Mouse (Mus musculus) E14TG2a.4 (cell line): ENCODE measurements around the gene Mylk4.

Source experiments
- H3K27me3 ChIP-seq: 2 replicates; pipeline ENCODE4 v1.6.1; 2014; ENCODE audit warnings: low read length, control low read depth; ENCODE audit not compliant: insufficient read depth
- H3K36me3 ChIP-seq: 2 replicates; pipeline ENCODE4 v1.6.1; 2014; ENCODE audit warnings: low read length, control low read depth; ENCODE audit not compliant: insufficient read depth
- H3K4me1 ChIP-seq: replicated peaks from 2 replicates; pipeline ENCODE4 v1.6.1; 2014; ENCODE audit warnings: low read depth, low read length, control low read depth
- H3K4me3 ChIP-seq: replicated peaks from 2 replicates; pipeline ENCODE4 v1.5.1; 2014; ENCODE audit warnings: mild to moderate bottlenecking, low read length
- H3K9me3 ChIP-seq: 2 replicates; pipeline ENCODE4 v1.6.1; 2014; ENCODE audit warnings: low read length, control low read depth
- CTCF ChIP-seq: conservative IDR thresholded peaks from 2 replicates; pipeline ENCODE4 v1.5.1; 2014; ENCODE audit warnings: low read length
- NANOG ChIP-seq: IDR thresholded peaks from 2 replicates; pipeline ENCODE4 v1.6.1; 2014; ENCODE audit warnings: borderline replicate concordance, low read length, mixed read lengths
- POU5F1 ChIP-seq: IDR thresholded peaks from 2 replicates; pipeline ENCODE4 v1.6.1; 2014; ENCODE audit warnings: low read length, borderline replicate concordance

Mylk4 gene

DNA sequence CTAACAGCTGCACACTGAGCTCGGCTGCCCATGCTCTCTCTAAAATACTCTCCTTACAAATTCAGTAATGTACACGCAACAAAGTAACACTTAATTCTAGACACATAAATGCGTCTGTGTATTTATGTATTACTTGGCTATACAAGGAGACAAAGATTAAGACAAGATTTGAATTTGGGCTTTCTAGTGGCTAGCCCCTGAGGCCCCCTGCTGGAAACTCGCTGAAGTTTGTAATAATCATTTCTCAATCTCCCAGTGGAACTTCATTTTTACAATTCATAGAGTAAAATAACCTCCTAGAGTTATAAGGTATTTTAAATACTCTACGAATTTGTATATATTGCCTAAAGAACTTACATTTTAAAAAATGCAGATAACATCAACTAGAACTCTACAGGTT is 699 bp downstream of the Mylk4 start:
- no peaks in the 10 kb centered on the region for H3K9me3 ChIP-seq
- H3K4me1 ChIP-seq, result no peaks in the 10 kb centered on the region
- no peaks in the 10 kb centered on the region for H3K36me3 ChIP-seq
- TF ChIP-seq CTCF, result peak; percentile 16; the same call in 1 of the 2 replicates
- TF ChIP-seq POU5F1, result no peak
- H3K4me3 ChIP-seq, result no peak overlapping the region
- H3K27me3 ChIP-seq, result peaks cover 2% of the 10 kb centered on the region; the same call in 1 of the 2 replicates

DNA sequence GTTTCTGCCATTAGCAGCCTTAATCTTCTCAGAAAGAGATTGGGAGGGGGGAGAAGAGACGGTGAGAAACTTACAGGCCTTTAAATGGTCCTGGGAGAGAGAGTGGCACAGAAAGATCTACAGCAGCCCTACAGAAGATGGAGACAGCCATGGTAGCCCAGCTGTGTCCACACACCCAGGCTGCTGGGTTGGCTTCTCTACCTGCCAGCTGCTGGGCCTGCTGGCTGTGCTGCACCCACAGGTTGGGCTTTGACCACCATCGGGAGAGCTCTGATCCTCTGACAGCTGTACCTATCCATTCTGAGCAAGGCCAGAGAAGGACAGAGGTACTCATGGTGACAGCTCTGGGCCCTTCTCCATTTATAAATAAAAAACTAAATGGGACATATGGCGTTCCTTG is 4.9 kb downstream of the Mylk4 start:
- TF ChIP-seq CTCF (no peak), POU5F1 (no peak), NANOG (no peak)
- peaks cover 6% of the 10 kb centered on the region; the same call in 1 of the 2 replicates for H3K27me3 ChIP-seq
- H3K4me1 ChIP-seq, result no peaks in the 10 kb centered on the region
- H3K4me3 ChIP-seq, result no peak overlapping the region
- no peaks in the 10 kb centered on the region for H3K9me3 ChIP-seq
- H3K36me3 ChIP-seq, result no peaks in the 10 kb centered on the region

DNA sequence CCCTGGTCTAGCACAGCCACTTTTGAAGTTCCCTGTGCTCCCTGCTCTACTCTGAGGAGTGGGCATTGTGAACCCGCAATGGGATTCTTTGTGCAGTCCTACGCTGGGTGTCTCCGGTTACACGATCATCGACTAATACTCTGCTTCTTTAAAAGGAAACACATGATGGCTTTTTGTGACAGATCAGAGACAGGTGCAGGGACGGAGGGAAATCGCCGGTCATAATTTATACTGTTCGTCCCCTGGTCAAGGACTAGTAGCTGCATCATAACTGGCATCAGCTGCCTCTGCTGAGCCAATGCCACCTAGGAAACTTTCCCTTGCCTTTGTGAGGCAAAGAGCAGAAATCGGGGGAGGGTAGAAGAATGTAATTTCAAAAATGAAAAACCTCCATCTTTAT is 7.4 kb downstream of the Mylk4 start:
- H3K27me3 ChIP-seq, result peaks cover 4% of the 10 kb centered on the region; the same call in 1 of the 2 replicates
- H3K4me3 ChIP-seq, result no peak overlapping the region
- no peaks in the 10 kb centered on the region for H3K9me3 ChIP-seq
- no peak for TF ChIP-seq POU5F1
- no peak for TF ChIP-seq NANOG
- TF ChIP-seq CTCF, result no peak
- H3K4me1 ChIP-seq, result no peaks in the 10 kb centered on the region
- no peaks in the 10 kb centered on the region for H3K36me3 ChIP-seq

DNA sequence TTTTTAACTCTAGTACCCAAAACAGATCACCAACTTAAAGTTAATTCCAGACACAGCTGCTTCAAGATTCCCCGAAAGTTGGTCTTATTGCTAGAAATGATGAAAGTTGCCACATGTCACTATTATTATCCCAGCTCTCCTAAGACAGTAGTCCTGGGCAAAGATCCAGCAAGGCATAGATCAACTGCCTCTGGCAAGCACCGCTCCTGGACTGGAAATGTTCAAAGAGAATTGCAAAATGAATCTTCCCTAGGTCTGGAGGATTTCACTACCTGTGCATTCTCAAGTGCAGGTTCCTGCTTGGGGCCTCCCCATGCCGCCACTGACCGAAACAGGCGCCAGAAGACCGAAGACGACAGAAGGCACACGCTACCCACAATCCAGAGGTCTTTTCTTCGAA is 7.9 kb downstream of the Mylk4 start:
- peaks cover 4% of the 10 kb centered on the region; the same call in 1 of the 2 replicates for H3K27me3 ChIP-seq
- TF ChIP-seq CTCF (no peak), NANOG (no peak), POU5F1 (no peak)

DNA sequence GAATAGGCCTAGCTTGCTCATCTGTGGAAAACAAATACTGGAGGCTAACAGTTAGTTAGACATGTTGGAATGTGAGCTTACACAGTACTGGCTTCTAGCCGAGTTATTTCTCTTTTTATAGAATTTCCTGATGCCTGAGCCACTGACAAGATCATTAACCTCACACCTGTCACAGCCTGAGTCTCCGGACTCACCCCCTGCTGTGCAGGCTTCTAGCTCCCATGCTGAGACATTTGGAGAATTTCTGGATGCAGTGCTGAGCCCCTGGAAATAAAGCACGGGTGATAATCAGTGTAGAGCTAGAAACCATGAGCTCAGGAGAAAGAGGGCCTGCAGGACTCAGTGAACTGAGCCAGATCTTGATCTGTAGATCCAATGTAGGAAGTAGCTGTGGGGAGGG is 13.8 kb downstream of the Mylk4 start:
- no peak overlapping the region for H3K4me3 ChIP-seq
- TF ChIP-seq POU5F1, result no peak
- no peak for TF ChIP-seq CTCF
- TF ChIP-seq NANOG, result no peak
- no peaks in the 10 kb centered on the region for H3K36me3 ChIP-seq
- no peaks in the 10 kb centered on the region for H3K27me3 ChIP-seq
- no peaks in the 10 kb centered on the region for H3K9me3 ChIP-seq
- H3K4me1 ChIP-seq, result peaks cover 14% of the 10 kb centered on the region; the same call in 1 of the 2 replicates

More for the DNA sequence above, 7.9 kb downstream of the Mylk4 start:
- H3K4me3 ChIP-seq, result no peak overlapping the region
- no peaks in the 10 kb centered on the region for H3K9me3 ChIP-seq
- H3K36me3 ChIP-seq, result no peaks in the 10 kb centered on the region
- H3K4me1 ChIP-seq, result no peaks in the 10 kb centered on the region

DNA sequence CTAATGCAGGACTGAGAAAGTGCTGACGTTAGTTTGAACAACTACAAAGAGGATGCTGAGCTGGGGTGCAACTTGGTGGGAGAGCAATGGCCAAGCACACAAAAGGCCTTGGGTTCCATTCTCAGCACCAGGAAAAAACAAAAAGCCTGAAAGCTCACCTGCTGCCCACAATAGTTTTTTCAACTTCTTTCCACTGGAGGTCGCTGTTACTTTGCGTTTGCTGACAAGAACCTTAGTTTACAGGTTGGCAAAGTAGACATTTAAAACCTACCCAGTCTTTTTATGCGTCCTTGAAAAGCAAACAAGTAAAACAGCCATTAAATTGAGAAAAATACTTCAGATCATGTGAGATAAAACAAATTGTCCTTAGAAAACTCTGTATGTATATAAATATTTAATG is 15.7 kb downstream of the Mylk4 start:
- no peaks in the 10 kb centered on the region for H3K27me3 ChIP-seq
- H3K4me3 ChIP-seq, result no peak overlapping the region
- peaks cover 24% of the 10 kb centered on the region for H3K4me1 ChIP-seq
- H3K9me3 ChIP-seq, result no peaks in the 10 kb centered on the region
- TF ChIP-seq NANOG (no peak), CTCF (peak; percentile 71)
- no peaks in the 10 kb centered on the region for H3K36me3 ChIP-seq

DNA sequence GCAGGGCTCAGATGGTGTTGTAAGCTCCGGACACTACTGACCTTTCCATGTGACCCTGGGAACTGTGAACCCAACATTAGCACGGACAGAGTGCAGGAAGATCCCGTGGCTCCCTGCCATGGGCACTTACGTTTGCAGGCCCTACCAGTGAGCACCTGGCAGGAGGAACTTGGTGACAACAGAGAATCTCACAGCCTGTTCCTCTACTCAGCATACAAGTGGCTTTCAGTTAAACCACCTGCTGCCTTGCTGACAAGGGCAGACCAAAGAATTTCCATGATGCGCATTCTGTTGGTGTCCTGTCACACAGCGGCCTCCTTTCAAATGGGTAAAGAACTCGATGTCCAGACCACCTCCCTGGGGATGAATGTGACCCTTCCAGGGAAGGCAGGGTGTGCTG is 19.3 kb downstream of the Mylk4 start:
- 0 out of 2 replicates have a peak, but pooled peaks cover 2% of the 10 kb centered on the region for H3K27me3 ChIP-seq
- H3K4me3 ChIP-seq, result no peak overlapping the region
- H3K9me3 ChIP-seq, result no peaks in the 10 kb centered on the region
- TF ChIP-seq POU5F1 (no peak), CTCF (no peak), NANOG (no peak)
- H3K36me3 ChIP-seq, result no peaks in the 10 kb centered on the region
- peaks cover 22% of the 10 kb centered on the region for H3K4me1 ChIP-seq

DNA sequence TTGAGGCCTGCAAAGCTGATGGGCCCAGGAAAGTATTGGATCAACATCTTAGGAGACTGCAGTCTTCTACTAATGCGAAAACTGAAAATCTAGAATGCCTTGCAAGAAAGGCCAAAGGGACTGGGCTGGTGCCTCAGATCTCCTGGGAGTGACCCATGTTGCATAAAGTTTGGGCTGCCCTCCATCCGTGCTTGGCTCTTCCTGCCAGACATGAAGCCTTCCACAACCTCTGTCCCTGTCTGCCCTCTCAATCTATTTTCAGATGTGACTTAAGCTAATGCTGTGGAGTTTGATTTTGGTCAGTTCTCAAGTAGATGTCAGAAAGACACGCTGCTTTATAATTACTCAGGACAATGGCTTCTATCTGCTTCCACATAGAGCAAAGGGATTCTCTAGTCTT is 20.6 kb downstream of the Mylk4 start:
- Histone ChIP-seq H3K4me3 (no peak overlapping the region), H3K27me3 (0 out of 2 replicates have a peak, but pooled peaks cover 2% of the 10 kb centered on the region), H3K36me3 (no peaks in the 10 kb centered on the region), H3K4me1 (peaks cover 22% of the 10 kb centered on the region), H3K9me3 (no peaks in the 10 kb centered on the region)
- no peak for TF ChIP-seq POU5F1
- TF ChIP-seq CTCF, result no peak
- no peak for TF ChIP-seq NANOG

DNA sequence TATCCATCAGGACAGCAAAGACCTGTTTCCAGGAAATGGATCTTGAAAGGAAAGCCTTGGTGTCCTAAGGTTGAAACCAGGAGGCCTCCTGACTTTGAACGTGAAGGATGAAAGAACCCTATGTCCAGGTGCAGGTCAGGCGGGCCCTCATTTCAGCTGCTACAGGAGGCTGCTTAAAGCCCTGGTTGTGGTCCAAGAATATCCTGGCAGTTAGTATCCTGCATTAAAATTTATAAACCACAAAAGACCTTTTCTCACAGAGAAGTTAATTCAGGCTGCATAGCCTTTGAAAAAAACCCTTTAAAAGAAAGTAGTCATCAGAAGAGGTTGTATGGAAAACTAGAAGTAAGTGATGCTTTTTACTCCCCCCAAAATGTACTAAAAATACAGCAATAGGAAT is 23.0 kb downstream of the Mylk4 start:
- no peaks in the 10 kb centered on the region for H3K9me3 ChIP-seq
- H3K27me3 ChIP-seq, result 0 out of 2 replicates have a peak, but pooled peaks cover 2% of the 10 kb centered on the region
- TF ChIP-seq NANOG, result no peak
- no peak for TF ChIP-seq CTCF
- no peak for TF ChIP-seq POU5F1
- no peak overlapping the region for H3K4me3 ChIP-seq
- no peaks in the 10 kb centered on the region for H3K36me3 ChIP-seq
- peaks cover 17% of the 10 kb centered on the region for H3K4me1 ChIP-seq
